Mouse (Mus musculus) regulatory T cell (primary cell): ENCODE data around the gene Acacb.

Experiments used
- in situ Hi-C: fragments of 300-600 bp; cut with MboI, MseI; formaldehyde crosslinking; loops from one replicate; pipeline ENCODE4 v1.15.1; 2025; ENCODE audit warnings: high pct_unique_total_duplicates

Acacb gene

GRCm38 (mm10) chr5:114146028-114146888 lies at the start of gene Acacb:
Gene Acacb (plus strand): TSS chr5:114146535.
- in situ Hi-C loops = no loop called here

- in situ Hi-C loops = no loop called here
Measured at GRCm38 (mm10) chr5:114099709-114100389, 46.5 kb upstream of the Acacb start.

GRCm38 (mm10) chr5:114100390-114101099 lies 45.8 kb upstream of the Acacb start:
- in situ Hi-C loops = no loop called here

- in situ Hi-C loops = no loop called here
Measured at GRCm38 (mm10) chr5:114101873-114102272, 44.5 kb upstream of the Acacb start.

- in situ Hi-C loops = no loop called here
Measured at GRCm38 (mm10) chr5:114102807-114103206, 43.5 kb upstream of the Acacb start.

GRCm38 (mm10) chr5:114106391-114106935 lies 39.9 kb upstream of the Acacb start:
- in situ Hi-C loops = no loop called here

- in situ Hi-C loops = no loop called here
Measured at GRCm38 (mm10) chr5:114113334-114113733, 33.0 kb upstream of the Acacb start.

GRCm38 (mm10) chr5:114115030-114115429 lies 31.3 kb upstream of the Acacb start:
- in situ Hi-C loops = no loop called here

- in situ Hi-C loops = no loop called here
Measured at GRCm38 (mm10) chr5:114116586-114116985, 29.7 kb upstream of the Acacb start.

GRCm38 (mm10) chr5:114119806-114120205 lies 26.5 kb upstream of the Acacb start:
- in situ Hi-C loops = no loop called here

- in situ Hi-C loops = no loop called here
Measured at GRCm38 (mm10) chr5:114126008-114126407, 20.3 kb upstream of the Acacb start.

- in situ Hi-C loops = no loop called here
Measured at GRCm38 (mm10) chr5:114126499-114127244, 19.7 kb upstream of the Acacb start.

- in situ Hi-C loops = no loop called here
Measured at GRCm38 (mm10) chr5:114127374-114128349, 18.7 kb upstream of the Acacb start, which contains the start of gene Alkbh2. Gene Alkbh2 (minus strand): TSS chr5:114128218.

- in situ Hi-C loops = no loop called here
Measured at GRCm38 (mm10) chr5:114129550-114130210, 16.7 kb upstream of the Acacb start.

GRCm38 (mm10) chr5:114130211-114130605 lies 16.1 kb upstream of the Acacb start, which contains the start of gene Ung:
Gene Ung (plus strand): TSS chr5:114130386.
- in situ Hi-C loops = no loop called here

- in situ Hi-C loops = no loop called here
Measured at GRCm38 (mm10) chr5:114130698-114131520, 15.4 kb upstream of the Acacb start.

GRCm38 (mm10) chr5:114131521-114131840 lies 14.9 kb upstream of the Acacb start:
- in situ Hi-C loops = no loop called here

GRCm38 (mm10) chr5:114132841-114133240 lies 13.5 kb upstream of the Acacb start:
- in situ Hi-C loops = no loop called here
